Mouse (Mus musculus) layer of hippocampus, postnatal 36 days (tissue): Measurements from ENCODE around the gene Wdr75. TPM values are rescaled to one million over a fixed set of nuclear protein-coding genes. Genes with fewer than 3 reads are reported as not detected.

Experiments used
- DNase-seq, 2 experiments: peaks; one replicate each; pipeline ENCODE4 v3.0.0; 2022
- total RNA-seq, 2 experiments: library from RNA; stranded (reverse); gene quantifications; 2 replicates each; pipeline ENCODE4 v1.2.3; 2021

The Wdr75 gene
- total RNA-seq, 2 experiments from 2014 or later: 37.9 to 44.2 TPM

DNA sequence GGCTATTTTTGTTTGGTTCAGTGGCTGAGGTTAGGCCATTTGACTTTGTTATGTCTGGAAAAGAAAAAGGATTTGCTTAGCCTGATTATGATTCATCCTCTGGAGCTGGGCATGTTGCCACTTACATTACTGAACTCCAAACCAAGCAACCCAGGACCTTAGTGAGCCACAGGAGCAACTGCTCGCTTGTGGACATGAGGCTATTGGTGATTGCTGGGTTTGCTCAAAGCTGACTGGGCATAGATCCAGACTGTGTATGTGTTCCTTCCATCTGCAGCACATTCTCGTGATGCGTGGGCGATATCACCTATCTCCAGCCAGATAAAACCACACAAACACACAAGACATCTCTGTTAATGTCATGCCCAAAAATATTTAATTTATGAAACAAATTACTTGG is 42.8 kb downstream of the Wdr75 start:
- DNase-seq: peak; percentile 11 to 16

DNA sequence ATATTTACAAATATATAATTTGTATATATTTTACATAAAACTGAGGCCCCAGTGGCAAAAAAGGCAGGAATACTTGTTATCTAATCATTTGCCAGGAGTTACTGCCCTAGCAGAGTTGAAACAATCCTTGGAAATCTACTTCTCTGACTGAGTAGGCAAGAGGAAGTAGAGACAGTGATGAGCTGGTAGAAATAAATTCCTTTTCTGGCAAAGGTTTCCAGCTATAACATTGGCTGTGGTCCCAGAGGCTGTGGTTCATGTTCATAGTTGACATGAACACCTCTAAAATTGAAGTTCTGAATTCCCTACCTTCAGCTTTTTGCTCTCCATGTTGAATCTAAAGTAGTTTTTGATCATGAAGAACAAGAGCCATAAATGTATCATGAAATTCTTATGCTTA is 43.3 kb downstream of the Wdr75 start:
- DNase-seq: no peak

DNA sequence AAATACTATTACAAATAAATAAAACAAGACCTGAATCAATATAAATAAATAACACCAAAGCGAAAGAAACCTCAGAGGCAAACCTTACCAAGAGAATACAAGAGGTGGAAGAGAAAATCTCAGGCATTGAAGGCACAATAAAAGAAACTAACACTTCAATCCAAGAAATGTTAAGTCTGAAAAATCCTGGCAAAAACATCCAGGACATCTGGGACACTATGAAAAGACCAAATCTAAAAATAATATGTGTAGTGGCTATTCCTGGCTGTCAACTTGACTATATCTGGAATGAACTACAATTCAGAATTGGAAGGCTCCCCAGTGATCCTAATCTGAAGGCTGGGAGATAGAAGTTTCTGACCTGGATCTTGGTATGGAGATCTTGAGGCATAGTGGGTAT is 50.5 kb downstream of the Wdr75 start:
- no peak for DNase-seq

DNA sequence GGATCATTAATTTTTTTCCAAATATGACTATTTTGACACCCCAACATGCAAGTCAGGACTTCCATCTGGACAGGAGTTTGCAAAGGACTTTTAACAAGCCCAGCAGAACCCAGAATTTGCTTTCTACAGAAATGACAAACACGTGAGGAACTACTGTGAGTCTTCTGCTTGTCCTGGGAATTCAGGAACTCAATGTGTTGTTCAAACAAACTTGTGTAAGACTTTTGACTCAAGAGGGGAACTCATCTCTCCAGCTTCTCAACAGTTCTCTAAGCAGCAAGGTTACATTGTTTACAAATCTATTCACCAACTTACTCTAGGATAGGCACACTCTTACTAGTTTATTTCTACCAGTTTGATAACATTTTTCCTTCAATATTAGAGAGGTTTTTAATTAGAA is 63.1 kb downstream of the Wdr75 start:
- no peak for DNase-seq

DNA sequence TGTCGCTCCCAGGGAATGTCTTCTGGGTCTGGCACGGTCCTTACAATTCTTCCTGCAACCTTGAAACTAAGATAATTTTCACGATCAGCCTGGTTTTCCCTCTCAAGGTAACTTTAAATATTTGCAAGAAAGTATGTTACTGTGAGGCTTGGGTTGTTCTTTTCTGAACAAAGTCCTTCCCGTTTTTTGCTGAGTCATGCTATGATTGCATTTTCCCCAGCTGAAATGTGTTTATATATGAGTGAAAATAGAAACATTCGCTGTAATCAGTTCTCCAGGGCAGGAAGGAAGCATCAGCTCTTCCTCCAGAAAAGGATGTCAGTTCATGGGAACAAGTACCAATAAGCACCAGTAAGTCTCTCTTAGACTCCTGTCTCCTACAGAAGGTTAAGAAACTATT is 65.4 kb downstream of the Wdr75 start:
- no peak for DNase-seq

DNA sequence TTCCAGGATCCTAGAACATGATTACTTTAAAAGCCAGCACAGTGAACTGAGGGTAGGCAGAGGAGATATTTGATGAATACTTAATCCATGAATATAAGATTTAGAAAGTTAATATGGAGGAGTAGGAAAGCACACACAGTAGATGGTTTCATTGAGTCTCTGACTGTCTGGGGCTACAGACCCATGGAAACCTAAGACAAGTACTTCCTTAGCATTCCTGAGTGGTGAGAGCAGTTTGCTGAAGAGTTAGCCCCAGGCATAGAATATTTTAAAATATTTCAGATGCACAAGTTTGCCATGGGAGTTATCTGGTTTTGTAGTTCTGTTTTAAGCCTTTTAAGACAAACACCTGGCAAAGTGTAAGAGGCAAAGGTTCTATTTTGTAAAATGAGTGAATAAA is 66.2 kb downstream of the Wdr75 start:
- no peak for DNase-seq

DNA sequence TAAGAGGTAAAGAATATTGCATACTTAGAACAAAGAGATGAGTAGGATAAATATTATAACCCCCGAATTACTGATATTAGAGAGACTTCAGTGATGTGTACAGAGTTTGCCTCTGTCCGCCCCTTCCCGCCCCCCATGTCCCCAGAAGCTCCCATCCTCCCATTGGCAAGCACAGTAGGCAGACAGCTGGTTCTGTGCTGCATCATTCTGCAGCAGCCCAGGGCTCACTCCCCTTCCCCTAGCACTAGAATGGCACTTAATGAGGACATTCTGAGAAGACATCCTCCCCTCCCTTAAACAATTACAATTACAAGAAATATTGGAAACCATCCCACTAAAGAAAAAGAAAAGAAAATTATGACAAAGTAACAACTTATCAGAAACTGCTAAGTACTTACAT is 68.7 kb downstream of the Wdr75 start:
- DNase-seq: no peak

DNA sequence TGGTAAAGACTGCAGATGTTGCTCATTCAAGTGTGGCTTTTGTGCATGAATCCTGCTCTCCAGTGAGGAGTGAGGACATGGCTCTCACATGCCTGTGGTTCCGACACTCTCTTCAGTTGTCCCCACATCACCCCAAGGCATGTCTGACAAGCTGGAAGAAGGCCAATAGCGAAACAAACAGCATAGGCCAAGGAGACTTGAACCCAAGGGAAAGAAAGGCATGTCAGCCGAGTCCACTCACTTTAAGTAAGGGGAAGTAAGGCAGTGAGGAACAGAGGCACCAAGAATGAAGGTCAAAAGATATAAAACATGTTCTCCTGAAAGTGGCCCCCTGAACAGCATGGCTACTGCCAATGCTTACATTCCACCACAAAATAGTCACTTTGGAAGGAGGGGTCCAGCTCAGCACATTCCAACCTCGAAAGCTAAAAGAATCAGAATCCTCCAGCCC is 69.6 kb downstream of the Wdr75 start:
- no peak for DNase-seq

DNA sequence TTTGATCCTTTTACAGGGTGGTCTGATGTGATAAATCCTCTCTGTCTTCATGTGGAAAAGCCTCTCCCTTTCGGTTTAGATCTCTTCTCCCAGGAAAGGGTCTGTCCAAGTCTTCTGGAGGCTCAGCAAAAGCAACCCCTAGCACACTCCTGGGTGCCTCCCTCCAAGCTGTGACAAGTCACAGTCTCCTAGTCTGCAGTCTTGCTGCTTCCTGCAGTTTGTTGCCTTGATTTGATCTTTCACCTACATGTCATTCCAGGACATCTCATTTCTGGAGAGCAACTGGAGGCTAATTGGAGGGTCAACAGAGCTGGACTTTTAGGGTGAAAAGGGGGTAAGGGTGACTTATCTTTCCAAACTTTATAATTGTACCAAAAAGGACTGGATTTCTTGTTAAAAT is 70.3 kb downstream of the Wdr75 start:
- DNase-seq: no peak

DNA sequence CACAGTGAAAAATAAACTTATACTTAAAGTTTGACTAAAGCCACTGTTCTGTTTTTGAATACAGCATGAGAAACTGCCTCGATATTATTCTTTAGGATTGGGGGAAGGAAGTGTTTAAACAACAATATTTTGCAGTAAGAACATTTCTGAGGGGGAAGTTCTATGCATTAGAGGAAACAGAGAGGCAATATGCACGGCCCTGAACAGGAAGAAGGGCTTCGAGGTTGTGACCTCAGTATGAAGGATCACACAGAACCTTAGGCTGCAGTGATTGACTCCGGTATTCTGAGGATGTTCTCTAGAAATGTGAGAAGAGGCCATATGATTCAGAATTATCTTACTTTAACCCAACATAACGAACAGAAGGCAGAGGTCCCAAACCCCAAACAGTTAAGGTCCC is 70.8 kb downstream of the Wdr75 start:
- no peak for DNase-seq

DNA sequence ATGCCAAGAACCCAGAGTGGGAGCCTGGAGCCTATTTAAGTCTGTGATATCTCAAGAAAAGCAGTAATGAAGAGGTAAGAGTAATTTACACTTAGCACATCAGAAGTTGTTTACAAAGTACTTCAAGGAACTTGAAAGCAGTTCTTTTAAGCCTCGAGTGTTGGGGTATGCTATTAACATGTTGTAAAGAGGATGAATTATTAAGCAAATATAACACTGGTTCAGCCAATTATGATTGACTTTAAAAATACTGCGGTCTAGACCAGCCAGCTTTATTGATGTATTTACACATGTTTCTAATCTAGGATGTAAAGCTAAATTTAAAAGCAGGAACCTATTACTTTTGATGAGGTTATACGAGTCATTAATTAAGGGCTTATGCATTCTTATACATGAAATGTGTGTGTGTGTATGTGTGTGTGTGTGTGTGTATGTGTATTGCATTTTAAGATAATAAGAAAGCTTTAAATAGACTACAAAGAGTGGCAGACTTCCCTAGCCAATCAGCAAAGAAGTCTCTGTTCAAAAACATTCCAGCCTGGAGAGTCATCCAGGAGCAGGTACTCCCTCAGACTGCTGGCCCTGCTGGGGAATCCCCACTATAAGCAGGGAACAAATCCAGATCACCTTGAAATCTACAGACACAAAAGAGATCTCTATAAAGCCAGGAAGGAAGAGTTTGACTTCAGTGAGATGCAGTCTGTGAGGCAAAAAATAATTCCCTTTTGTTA is 71.5 kb downstream of the Wdr75 start:
- DNase-seq: no peak

DNA sequence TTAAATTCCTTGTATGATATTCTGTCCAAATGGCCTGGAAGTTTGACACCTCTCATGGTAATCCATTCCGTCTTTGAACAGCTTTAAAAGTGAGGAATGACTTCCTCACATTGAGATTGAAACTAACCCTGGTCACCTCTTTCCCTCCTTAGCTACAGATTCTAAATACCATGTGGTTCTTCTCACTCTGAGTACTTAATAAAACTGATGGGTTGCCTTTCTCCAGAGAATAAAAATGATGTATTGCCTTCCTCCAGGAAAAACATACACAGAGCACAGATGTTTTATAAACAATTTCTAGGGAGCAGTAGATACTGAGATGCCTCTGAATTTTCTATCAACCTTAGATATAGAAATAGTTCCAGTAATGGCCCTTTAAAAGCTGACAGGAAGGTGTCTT is 73.1 kb downstream of the Wdr75 start:
- no peak for DNase-seq

DNA sequence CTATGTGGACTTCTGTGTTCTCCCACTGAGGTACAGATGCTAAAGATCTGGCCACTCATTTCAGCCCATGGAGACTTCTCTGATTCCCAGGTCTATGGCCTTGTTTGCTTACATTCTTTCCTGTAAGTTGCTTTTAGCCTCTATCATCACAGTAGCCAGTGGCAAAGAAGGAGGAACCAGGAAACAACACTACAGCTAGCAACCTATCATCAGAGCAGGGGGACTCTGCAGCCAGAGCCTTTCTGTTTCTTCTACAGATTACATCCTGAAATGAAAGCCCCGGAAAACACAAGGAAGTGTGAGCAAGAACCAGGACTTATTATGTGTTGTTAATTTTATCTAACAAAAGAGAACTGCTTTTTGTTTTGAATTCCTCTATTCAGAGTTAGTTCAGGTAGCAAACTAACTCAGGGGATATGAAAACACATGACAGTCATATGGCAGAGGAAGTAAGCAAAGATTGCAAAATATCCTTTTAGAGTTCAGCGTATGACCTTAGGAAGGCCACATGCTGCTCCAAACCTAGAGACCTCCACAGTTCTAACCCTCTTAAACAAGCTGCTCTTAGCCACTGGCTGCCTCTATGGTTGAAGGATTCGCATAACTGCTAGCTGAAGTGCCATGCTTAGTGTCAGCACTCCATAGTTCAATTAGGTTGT is 73.6 kb downstream of the Wdr75 start:
- no peak for DNase-seq

Other genes starting within 250 kb of the Wdr75 start
- not detected for gene Gm5269, start 95.1 kb downstream of the Wdr75 start, total RNA-seq
- gene Slc40a1, start 131.4 kb downstream of the Wdr75 start, total RNA-seq: 1 to 10 TPM; 6.9 to 9.4 TPM